Mouse (Mus musculus) midbrain, embryonic 16.5 days (tissue): ENCODE data around the gene Anxa1. TPM values are rescaled to one million over a fixed set of nuclear protein-coding genes. Genes with fewer than 3 reads are reported as not detected.

Experiments
- ATAC-seq: fragments of 200-750 bp; cut with Nextera tagmentation; 2 replicates; pipeline ENCODE4 v1.8.0; 2017; ENCODE audit warnings: moderate TSS enrichment
- H3K27ac ChIP-seq: fragments of 300-500 bp; sonication (generic); 2 replicates; pipeline ENCODE4 v1.5.1; 2014; ENCODE audit warnings: mild to moderate bottlenecking, low read length, mixed read lengths
- H3K27me3 ChIP-seq: fragments of 300-500 bp; sonication (generic); 2 replicates; pipeline ENCODE4 v1.6.1; 2014; ENCODE audit warnings: low read depth, low read length, mixed read lengths; ENCODE audit not compliant: control insufficient read depth, insufficient read depth
- H3K36me3 ChIP-seq: fragments of 300-500 bp; sonication (generic); 2 replicates; pipeline ENCODE4 v1.6.1; 2014; ENCODE audit warnings: mild to moderate bottlenecking, low read length, moderate library complexity, mixed read lengths; ENCODE audit not compliant: control insufficient read depth, insufficient read depth
- H3K4me1 ChIP-seq: fragments of 300-500 bp; sonication (generic); 2 replicates; pipeline ENCODE4 v1.6.1; 2014; ENCODE audit warnings: mild to moderate bottlenecking, low read length, mixed read lengths; ENCODE audit not compliant: control insufficient read depth, insufficient read depth
- H3K4me2 ChIP-seq: fragments of 300-500 bp; sonication (generic); 2 replicates; pipeline ENCODE4 v1.6.1; 2014; ENCODE audit warnings: mild to moderate bottlenecking, low read length, mixed read lengths
- H3K4me3 ChIP-seq: fragments of 300-500 bp; sonication (generic); 2 replicates; pipeline ENCODE4 v1.5.1; 2014; ENCODE audit warnings: low read depth, mild to moderate bottlenecking, low read length, moderate library complexity, mixed read lengths
- H3K9ac ChIP-seq: fragments of 300-500 bp; sonication (generic); 2 replicates; pipeline ENCODE4 v1.6.1; 2014; ENCODE audit warnings: low read depth, low read length, mixed read lengths
- H3K9me3 ChIP-seq: fragments of 300-500 bp; sonication (generic); replicated peaks from 2 replicates; pipeline ENCODE4 v1.6.1; 2014; ENCODE audit warnings: mild to moderate bottlenecking, low read length, mixed read lengths; ENCODE audit not compliant: control insufficient read depth, poor library complexity, severe bottlenecking
- WGBS: fragments of 180-500 bp; shearing (Covaris S2); extraction: QIAGEN DNeasy Blood & Tissue Kit; methylation state at CpG from one replicate; pipeline ENCODE4 v1.1.7; 2014; 5-methylcytosine and 5-hydroxymethylcytosine counted together
- polyA plus RNA-seq: library from polyadenylated mRNA; unstranded; fragments of >200 nt; fragmentation: Nextera tagmentation; extraction: Ambion mirVana; gene quantifications from 2 replicates; pipeline ENCODE4 v1.2.1, GENCODE M21; 2015

The Anxa1 gene
- polyA plus RNA-seq, 1 experiment from 2014 or later, result 9.0 TPM

DNA sequence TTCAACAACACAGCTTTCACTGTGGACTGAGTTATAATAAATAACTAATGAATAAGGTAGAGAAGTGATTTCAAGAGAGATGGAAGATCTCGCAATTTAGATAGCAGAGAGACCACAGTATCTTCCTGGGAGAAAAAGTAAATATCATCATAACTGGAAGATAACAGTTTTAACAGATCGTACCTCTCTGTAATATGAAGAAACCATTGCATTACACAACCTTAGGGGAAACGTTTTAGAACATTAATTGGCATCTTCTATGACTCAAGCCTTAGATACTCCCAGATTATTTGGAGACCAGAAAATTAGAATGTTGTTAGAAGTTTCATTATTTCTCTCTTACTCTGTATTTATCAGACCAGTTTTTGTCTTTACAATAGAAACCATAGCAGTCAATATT lies 13.0 kb upstream of the Anxa1 start:
- no peaks in the 10 kb centered on the region for H3K27me3 ChIP-seq

GRCm38 (mm10) chr19:20403219-20403618 lies 12.5 kb upstream of the Anxa1 start:
- Histone ChIP-seq H3K4me1 (no peaks in the 10 kb centered on the region), H3K4me2 (no peak overlapping the region), H3K4me3 (no peak overlapping the region), H3K27ac (no peak overlapping the region), H3K9ac (no peak overlapping the region), H3K27me3 (no peaks in the 10 kb centered on the region), H3K9me3 (no peaks in the 10 kb centered on the region), H3K36me3 (no peaks in the 10 kb centered on the region)
- 100% methylated on average over 1 of the region's 1 CpGs for WGBS
- ATAC-seq, result no peak

More for the DNA sequence above, 13.0 kb upstream of the Anxa1 start:
- Histone ChIP-seq H3K36me3 (no peaks in the 10 kb centered on the region), H3K4me1 (no peaks in the 10 kb centered on the region), H3K27ac (no peak overlapping the region), H3K9ac (no peak overlapping the region), H3K9me3 (no peaks in the 10 kb centered on the region), H3K4me2 (no peak overlapping the region), H3K4me3 (no peak overlapping the region)
- no peak for ATAC-seq
- WGBS, result 90% methylated on average over 3 of the region's 3 CpGs

DNA sequence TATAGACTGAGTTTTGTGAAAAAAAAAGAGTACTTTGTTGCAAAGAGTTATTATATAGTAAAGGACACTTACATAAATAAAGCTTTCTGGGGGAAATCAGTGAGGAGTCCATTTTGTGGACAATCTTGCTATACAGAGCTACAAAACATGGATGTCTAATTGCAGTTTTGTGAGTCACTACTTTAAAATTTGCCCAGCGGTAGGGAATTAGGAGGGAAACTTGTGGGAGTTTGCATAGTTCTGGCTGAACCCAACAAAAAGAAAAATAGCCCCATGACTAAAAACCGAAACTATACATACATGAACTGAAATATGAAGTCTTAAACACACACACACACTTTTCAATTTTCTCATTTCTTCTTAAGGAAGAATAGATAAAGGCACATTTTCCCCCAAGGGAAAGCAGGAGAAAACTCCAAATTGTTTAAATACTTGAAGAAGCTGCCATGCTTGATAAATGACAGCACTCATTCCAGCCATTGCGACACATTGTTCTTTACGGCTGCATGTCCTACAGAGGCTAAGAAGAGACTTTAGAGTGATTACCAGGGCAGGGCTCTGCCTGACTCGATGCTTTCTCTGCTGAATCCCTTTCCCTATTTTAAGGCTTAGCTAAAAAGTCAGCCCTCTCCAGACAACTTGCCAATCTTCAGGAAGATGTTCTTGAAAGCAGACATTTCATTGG lies 11.9 kb upstream of the Anxa1 start:
- no peak overlapping the region for H3K27ac ChIP-seq
- no peaks in the 10 kb centered on the region for H3K4me1 ChIP-seq
- no peaks in the 10 kb centered on the region for H3K36me3 ChIP-seq
- H3K4me2 ChIP-seq, result no peak overlapping the region
- 76% methylated on average over 5 of the region's 5 CpGs for WGBS
- H3K4me3 ChIP-seq, result no peak overlapping the region
- ATAC-seq, result no peak
- no peaks in the 10 kb centered on the region for H3K9me3 ChIP-seq
- no peak overlapping the region for H3K9ac ChIP-seq
- H3K27me3 ChIP-seq, result no peaks in the 10 kb centered on the region

DNA sequence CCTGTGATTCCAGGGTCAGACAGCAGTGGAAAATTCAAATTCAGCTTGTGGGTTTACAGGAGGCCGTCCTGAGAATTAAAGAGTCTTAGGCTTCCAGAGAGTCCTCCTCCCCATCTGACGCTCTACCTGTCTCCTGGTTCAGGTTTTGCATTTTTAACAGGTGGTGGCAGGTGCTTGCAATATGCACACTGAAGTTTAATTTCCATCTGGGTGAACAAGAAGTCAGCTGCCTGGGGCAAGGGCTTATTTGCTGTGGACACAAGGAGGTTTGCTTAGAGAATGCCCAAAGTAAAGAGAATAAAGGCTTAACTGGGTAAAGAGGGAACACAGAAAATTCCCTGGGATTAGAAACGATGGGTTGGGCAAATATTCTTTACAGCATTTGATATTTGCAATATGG lies 11.2 kb upstream of the Anxa1 start:
- H3K4me2 ChIP-seq, result no peak overlapping the region
- H3K27me3 ChIP-seq, result no peaks in the 10 kb centered on the region
- no peak overlapping the region for H3K27ac ChIP-seq
- no peaks in the 10 kb centered on the region for H3K36me3 ChIP-seq
- no peaks in the 10 kb centered on the region for H3K4me1 ChIP-seq
- H3K4me3 ChIP-seq, result no peak overlapping the region
- 73% methylated on average over 3 of the region's 3 CpGs for WGBS
- no peaks in the 10 kb centered on the region for H3K9me3 ChIP-seq
- no peak for ATAC-seq
- H3K9ac ChIP-seq, result no peak overlapping the region

DNA sequence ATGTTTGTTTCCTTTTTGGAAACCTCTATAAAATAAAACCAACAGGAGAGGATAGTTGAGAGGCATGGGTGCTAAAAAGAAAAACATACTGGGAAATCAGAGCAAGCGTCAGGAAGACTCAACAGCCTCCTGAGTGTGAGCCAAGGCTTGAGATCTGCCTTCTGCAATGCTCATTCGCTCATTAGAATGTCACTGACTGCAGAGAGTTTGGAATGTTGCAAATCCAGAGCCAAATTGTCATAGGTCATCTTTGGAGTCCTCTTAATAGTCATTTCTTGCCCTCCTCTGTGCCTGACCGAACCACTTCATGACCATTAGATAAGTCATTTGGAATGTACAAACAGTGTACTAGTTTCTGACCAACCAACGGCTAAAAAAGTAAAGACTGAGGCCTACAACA lies 8.4 kb upstream of the Anxa1 start:
- Histone ChIP-seq H3K4me1 (no peaks in the 10 kb centered on the region), H3K4me3 (no peak overlapping the region), H3K4me2 (no peak overlapping the region), H3K36me3 (no peaks in the 10 kb centered on the region), H3K9me3 (no peaks in the 10 kb centered on the region), H3K27me3 (no peaks in the 10 kb centered on the region), H3K27ac (no peak overlapping the region), H3K9ac (no peak overlapping the region)
- ATAC-seq, result no peak
- 82% methylated on average over 4 of the region's 4 CpGs for WGBS

DNA sequence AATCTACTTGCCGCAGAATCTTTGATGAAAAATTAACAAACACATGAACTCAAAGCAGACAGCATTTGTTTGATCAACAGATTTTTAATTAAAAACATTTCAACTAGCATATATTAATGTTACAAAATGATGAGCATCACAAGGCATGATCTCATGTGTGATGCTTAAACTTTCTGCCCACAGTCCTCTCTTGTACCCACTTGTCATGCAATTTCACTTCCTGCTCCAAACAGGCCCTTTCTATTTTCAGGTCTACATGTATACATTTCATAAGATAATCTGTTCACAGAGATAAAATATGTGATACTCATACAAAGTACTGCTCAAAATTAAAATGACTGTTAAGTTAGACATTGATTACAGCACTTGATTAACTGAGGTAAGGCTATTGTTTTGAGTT lies 6.3 kb upstream of the Anxa1 start:
- Histone ChIP-seq H3K4me3 (no peak overlapping the region), H3K27me3 (no peaks in the 10 kb centered on the region), H3K27ac (no peak overlapping the region), H3K4me1 (no peaks in the 10 kb centered on the region), H3K4me2 (no peak overlapping the region), H3K36me3 (no peaks in the 10 kb centered on the region), H3K9me3 (no peaks in the 10 kb centered on the region), H3K9ac (no peak overlapping the region)
- 98% methylated on average over 1 of the region's 1 CpGs for WGBS
- no peak for ATAC-seq

GRCm38 (mm10) chr19:20393556-20394274 lies 3.0 kb upstream of the Anxa1 start:
- H3K4me3 ChIP-seq, result no peak overlapping the region
- 82% methylated on average over 6 of the region's 6 CpGs for WGBS
- no peaks in the 10 kb centered on the region for H3K27me3 ChIP-seq
- no peaks in the 10 kb centered on the region for H3K4me1 ChIP-seq
- H3K9me3 ChIP-seq, result no peaks in the 10 kb centered on the region
- no peak overlapping the region for H3K27ac ChIP-seq
- H3K9ac ChIP-seq, result no peak overlapping the region
- ATAC-seq, result no peak
- H3K4me2 ChIP-seq, result no peak overlapping the region
- H3K36me3 ChIP-seq, result no peaks in the 10 kb centered on the region

DNA sequence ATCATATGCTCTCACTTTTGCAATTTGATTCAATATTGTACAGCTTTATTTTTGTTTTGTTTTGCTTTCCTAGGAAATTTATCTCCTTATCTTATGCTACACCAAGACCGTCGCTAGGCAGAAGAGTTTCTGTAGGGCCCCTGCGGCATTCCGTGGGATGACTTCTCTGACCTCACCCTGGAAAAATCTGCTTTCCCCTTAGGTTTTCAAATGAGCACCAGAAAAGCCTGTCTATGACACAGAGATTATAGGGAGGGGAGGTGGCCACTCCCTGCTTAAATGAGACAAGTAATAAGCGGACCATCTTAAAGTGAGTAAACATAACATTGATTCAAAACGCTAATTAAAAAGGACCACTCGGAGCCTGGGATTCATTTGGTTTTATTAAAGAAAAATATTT lies 1.0 kb downstream of the Anxa1 start:
- WGBS, result 86% methylated on average over 7 of the region's 7 CpGs
- Histone ChIP-seq H3K27me3 (no peaks in the 10 kb centered on the region), H3K9ac (no peak overlapping the region), H3K4me2 (no peak overlapping the region), H3K27ac (no peak overlapping the region), H3K36me3 (no peaks in the 10 kb centered on the region), H3K4me3 (no peak overlapping the region), H3K4me1 (no peaks in the 10 kb centered on the region), H3K9me3 (no peaks in the 10 kb centered on the region)
- ATAC-seq, result no peak

DNA sequence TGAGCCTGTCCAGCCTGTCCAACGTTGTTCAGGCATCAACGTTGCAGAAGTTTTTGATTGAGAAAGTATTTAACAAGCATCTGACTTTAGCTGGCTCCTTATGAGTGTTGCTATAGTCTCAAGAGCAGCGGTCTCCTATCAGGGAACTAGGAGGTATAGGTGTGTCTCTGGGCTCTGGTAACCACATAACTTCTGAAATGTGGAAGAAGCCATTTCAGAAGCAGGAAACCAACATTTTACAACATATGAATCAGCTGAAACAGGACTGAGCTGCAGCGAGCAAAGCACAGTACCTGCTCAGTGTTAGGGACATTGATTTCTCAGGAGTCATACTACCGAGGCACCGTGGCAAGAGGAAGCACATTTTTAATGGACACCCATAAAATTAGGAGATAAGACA lies 1.5 kb downstream of the Anxa1 start:
- ATAC-seq, result no peak
- Histone ChIP-seq H3K4me3 (no peak overlapping the region), H3K27ac (no peak overlapping the region), H3K4me1 (no peaks in the 10 kb centered on the region), H3K9me3 (no peaks in the 10 kb centered on the region), H3K9ac (no peak overlapping the region), H3K27me3 (no peaks in the 10 kb centered on the region), H3K4me2 (no peak overlapping the region), H3K36me3 (no peaks in the 10 kb centered on the region)
- 86% methylated on average over 6 of the region's 6 CpGs for WGBS
